Mouse (Mus musculus): ENCODE results near the gene Ppih. TPM values are rescaled to one million over a fixed set of nuclear protein-coding genes. Genes with fewer than 3 reads are reported as not detected.

The Ppih gene
- polyA plus RNA-seq, 1 experiment, result 22.2 TPM

GRCm38 (mm10) chr4:119359196-119359971 is 39.0 kb upstream of the Ppih start:
- H3K79me2 ChIP-seq (ENCODE audit: control insufficient read depth, insufficient read depth), result no peaks in the 10 kb centered on the region
- H3ac ChIP-seq (ENCODE audit: control insufficient read depth, insufficient read length), result no peak overlapping the region
- no peaks in the 10 kb centered on the region for H3K36me3 ChIP-seq (ENCODE audit: control insufficient read depth, insufficient read depth)
- no peak overlapping the region for H3K4me3 ChIP-seq
- H3K4me2 ChIP-seq (ENCODE audit: low read depth), result no peak overlapping the region
- no peak for TF ChIP-seq REST (IDR thresholded peaks at IDR 0.05; ENCODE audit: insufficient read depth, insufficient read length)
- TF ChIP-seq POLR2AphosphoS2 (IDR thresholded peaks at IDR 0.05; ENCODE audit: insufficient read length, low read depth), result no peak
- TF ChIP-seq MYOD1 (IDR thresholded peaks at IDR 0.05; ENCODE audit: control insufficient read depth in 1 of 3, insufficient read length in 2 of 3, low read depth in 2 of 3), result no peak
- no peak for TF ChIP-seq MAX (IDR thresholded peaks at IDR 0.05; ENCODE audit: low read depth)
- TF ChIP-seq MYOG (IDR thresholded peaks at IDR 0.05; ENCODE audit: control insufficient read depth in 1 of 3, insufficient read depth in 1 of 3, insufficient read length in 2 of 3, low read depth in 2 of 3), result no peak
- no peak for TF ChIP-seq USF1 (IDR thresholded peaks at IDR 0.05; ENCODE audit: low read depth)
- TF ChIP-seq E2F4 (IDR thresholded peaks at IDR 0.05; ENCODE audit: insufficient read depth), result no peak
- TF ChIP-seq POLR2A (IDR thresholded peaks at IDR 0.05; ENCODE audit: insufficient read length, low read depth), result no peak
- no peak for TF ChIP-seq TCF12 (IDR thresholded peaks at IDR 0.05; ENCODE audit: insufficient read depth, poor library complexity, severe bottlenecking)
- TF ChIP-seq CEBPB (IDR thresholded peaks at IDR 0.05; ENCODE audit: insufficient read depth, poor library complexity, severe bottlenecking), result no peak
- TF ChIP-seq TCF3 (IDR thresholded peaks at IDR 0.05; ENCODE audit: insufficient read length, low read depth), result no peak
- TF ChIP-seq SRF (IDR thresholded peaks at IDR 0.05; ENCODE audit: control insufficient read depth, insufficient read length, low read depth), result no peak
- peaks cover 19% of the 10 kb centered on the region for H3K27me3 ChIP-seq (ENCODE audit: control insufficient read depth, insufficient read depth, insufficient read length)

- Histone ChIP-seq H3ac (ENCODE audit: control insufficient read depth, insufficient read length) (no peak overlapping the region), H3K4me2 (ENCODE audit: low read depth) (no peak overlapping the region), H3K4me3 (no peak overlapping the region), H3K36me3 (ENCODE audit: control insufficient read depth, insufficient read depth) (no peaks in the 10 kb centered on the region), H3K79me2 (ENCODE audit: control insufficient read depth, insufficient read depth) (no peaks in the 10 kb centered on the region), H3K27me3 (ENCODE audit: control insufficient read depth, insufficient read depth, insufficient read length) (peaks cover 7% of the 10 kb centered on the region)
- peak; percentile 71 for TF ChIP-seq USF1 (IDR thresholded peaks at IDR 0.05; ENCODE audit: low read depth)
- TF ChIP-seq POLR2AphosphoS2 (IDR thresholded peaks at IDR 0.05; ENCODE audit: insufficient read length, low read depth), result no peak
Measured at GRCm38 (mm10) chr4:119345508-119345907, 25.2 kb upstream of the Ppih start.

DNA sequence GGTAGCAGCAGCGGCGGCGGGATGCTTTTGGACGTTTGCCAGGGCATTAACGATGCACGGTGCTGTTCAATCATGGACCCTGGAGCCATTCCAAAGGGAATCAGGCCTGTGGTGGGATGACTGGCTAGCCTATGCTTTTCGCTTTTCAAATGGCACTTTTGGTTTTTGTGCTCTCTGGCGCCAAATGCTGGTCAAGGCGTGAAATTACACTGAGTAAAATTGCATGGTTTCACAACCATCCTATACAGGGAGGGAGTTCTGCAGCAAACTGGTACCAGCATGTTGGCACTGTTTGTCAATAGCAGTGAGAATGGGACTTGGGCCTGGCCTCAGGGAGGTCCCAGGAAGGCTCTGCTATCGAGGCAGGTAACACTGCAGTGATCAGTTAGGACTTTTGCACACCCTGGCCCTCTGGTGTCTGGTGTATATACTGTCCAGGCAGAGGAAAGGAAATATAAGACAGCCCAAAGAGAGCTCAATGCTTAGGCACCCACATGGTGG is 18.6 kb upstream of the Ppih start:
- Histone ChIP-seq H3ac (ENCODE audit: control insufficient read depth, insufficient read length) (no peak overlapping the region), H3K79me2 (ENCODE audit: control insufficient read depth, insufficient read depth) (no peaks in the 10 kb centered on the region), H3K36me3 (ENCODE audit: control insufficient read depth, insufficient read depth) (no peaks in the 10 kb centered on the region), H3K4me3 (no peak overlapping the region), H3K4me2 (ENCODE audit: low read depth) (no peak overlapping the region), H3K27me3 (ENCODE audit: control insufficient read depth, insufficient read depth, insufficient read length) (no peaks in the 10 kb centered on the region)
- no peak for TF ChIP-seq E2F4 (IDR thresholded peaks at IDR 0.05; ENCODE audit: insufficient read depth)

- H3ac ChIP-seq (ENCODE audit: control insufficient read depth, insufficient read length), result no peak overlapping the region
- TF ChIP-seq SRF (IDR thresholded peaks at IDR 0.05; ENCODE audit: control insufficient read depth, insufficient read length, low read depth) (no peak), MYOD1 (IDR thresholded peaks at IDR 0.05; ENCODE audit: control insufficient read depth in 1 of 3, insufficient read length in 2 of 3, low read depth in 2 of 3) (no peak), POLR2A (IDR thresholded peaks at IDR 0.05; ENCODE audit: insufficient read length, low read depth) (no peak), CEBPB (IDR thresholded peaks at IDR 0.05; ENCODE audit: insufficient read depth, poor library complexity, severe bottlenecking) (no peak), POLR2AphosphoS2 (IDR thresholded peaks at IDR 0.05; ENCODE audit: insufficient read length, low read depth) (no peak), TCF12 (IDR thresholded peaks at IDR 0.05; ENCODE audit: insufficient read depth, poor library complexity, severe bottlenecking) (no peak), MAX (IDR thresholded peaks at IDR 0.05; ENCODE audit: low read depth) (no peak), E2F4 (IDR thresholded peaks at IDR 0.05; ENCODE audit: insufficient read depth) (no peak), REST (IDR thresholded peaks at IDR 0.05; ENCODE audit: insufficient read depth, insufficient read length) (no peak), MYOG (IDR thresholded peaks at IDR 0.05; ENCODE audit: control insufficient read depth in 1 of 3, insufficient read depth in 1 of 3, insufficient read length in 2 of 3, low read depth in 2 of 3) (no peak), TCF3 (IDR thresholded peaks at IDR 0.05; ENCODE audit: insufficient read length, low read depth) (no peak), USF1 (IDR thresholded peaks at IDR 0.05; ENCODE audit: low read depth) (no peak)
- no peak overlapping the region for H3K4me3 ChIP-seq
- no peaks in the 10 kb centered on the region for H3K27me3 ChIP-seq (ENCODE audit: control insufficient read depth, insufficient read depth, insufficient read length)
- no peaks in the 10 kb centered on the region for H3K36me3 ChIP-seq (ENCODE audit: control insufficient read depth, insufficient read depth)
- no peak overlapping the region for H3K4me2 ChIP-seq (ENCODE audit: low read depth)
- H3K79me2 ChIP-seq (ENCODE audit: control insufficient read depth, insufficient read depth), result no peaks in the 10 kb centered on the region
Measured at GRCm38 (mm10) chr4:119338422-119338821, 18.1 kb upstream of the Ppih start.

- Histone ChIP-seq H3K27me3 (ENCODE audit: control insufficient read depth, insufficient read depth, insufficient read length) (peaks cover 23% of the 10 kb centered on the region), H3K36me3 (ENCODE audit: control insufficient read depth, insufficient read depth) (no peaks in the 10 kb centered on the region), H3ac (ENCODE audit: control insufficient read depth, insufficient read length) (no peak overlapping the region), H3K79me2 (ENCODE audit: control insufficient read depth, insufficient read depth) (no peaks in the 10 kb centered on the region), H3K4me2 (ENCODE audit: low read depth) (no peak overlapping the region), H3K4me3 (no peak overlapping the region)
- TF ChIP-seq MYOD1 (IDR thresholded peaks at IDR 0.05; ENCODE audit: control insufficient read depth in 1 of 3, insufficient read length in 2 of 3, low read depth in 2 of 3), result no peak
- TF ChIP-seq E2F4 (IDR thresholded peaks at IDR 0.05; ENCODE audit: insufficient read depth), result no peak
- no peak for TF ChIP-seq CEBPB (IDR thresholded peaks at IDR 0.05; ENCODE audit: insufficient read depth, poor library complexity, severe bottlenecking)
Measured at GRCm38 (mm10) chr4:119333487-119333886, 13.1 kb upstream of the Ppih start.
